Comparison of ENCODE assay signal across 10 mouse cellular contexts in genomic region chr7:45815323-45815983, GRCm38 (mm10). TPM values are rescaled to one million over a fixed set of nuclear protein-coding genes. Genes with fewer than 3 reads are reported as not detected.
DNase-seq lines count a peak whose midpoint lies in the region; ATAC-seq lines count a peak whose summit lies in the region.
"Had no signal": no experiment of that assay in that cellular context is flagged by ENCODE, and none has a peak within 500 bp of the region (broad histone marks: within the 10 kb centered on the region; RNA-seq: fewer than 3 reads in every experiment).

No protein-coding gene starts in this region.

- H3K4me2 ChIP-seq in heart, embryonic 11.5 days = no peak overlapping the region
- peak overlapping the region; percentile 54 for H3K4me2 ChIP-seq in forebrain, embryonic 12.5 days
- H3K4me2 ChIP-seq in liver, embryonic 13.5 days = peak overlapping the region; percentile 63

- no peaks in the 10 kb centered on the region for H3K9me3 ChIP-seq in heart, embryonic 11.5 days (replicated peaks; ENCODE audit: control insufficient read depth, low read length)
- no peaks in the 10 kb centered on the region for H3K9me3 ChIP-seq in forebrain, embryonic 12.5 days
- H3K9me3 ChIP-seq in liver, embryonic 13.5 days (replicated peaks) = no peaks in the 10 kb centered on the region

- H3K27me3 ChIP-seq in heart, embryonic 11.5 days (ENCODE audit: control insufficient read depth, insufficient read depth, low read length) = peaks cover 8% of the 10 kb centered on the region
- H3K27me3 ChIP-seq in forebrain, embryonic 12.5 days = peaks cover 16% of the 10 kb centered on the region
- 0 out of 2 replicates have a peak, but pooled peaks cover 14% of the 10 kb centered on the region for H3K27me3 ChIP-seq in liver, embryonic 13.5 days

- H3K27ac ChIP-seq in heart, embryonic 11.5 days (ENCODE audit: low read depth, low read length) = no peak overlapping the region
- H3K27ac ChIP-seq in forebrain, embryonic 12.5 days = peak overlapping the region; percentile 70
- no peak overlapping the region for H3K27ac ChIP-seq in liver, embryonic 13.5 days

- DNase-seq in heart, adult 11 months = peak; percentile 92
- DNase-seq in ES-CJ7 (ENCODE audit: low read depth, low spot score) = peak; percentile 42
- no peak for DNase-seq in liver, embryonic 13.5 days
- no peak for DNase-seq in yolk sac, embryonic 10.5 days (ENCODE audit: low spot score)
- DNase-seq: adrenal gland, postnatal 36 days; kidney, adult 2 months had no signal

- H3K4me1 ChIP-seq in heart, embryonic 11.5 days (ENCODE audit: control insufficient read depth, insufficient read depth, low read length) = peaks cover 22% of the 10 kb centered on the region
- H3K4me1 ChIP-seq in forebrain, embryonic 12.5 days = peaks cover 30% of the 10 kb centered on the region
- H3K4me1 ChIP-seq in liver, embryonic 13.5 days (replicated peaks) = peaks cover 35% of the 10 kb centered on the region

- ATAC-seq in heart, embryonic 11.5 days (replicated peaks; ENCODE audit: insufficient number of reproducible peaks, low FRiP score, low TSS enrichment) = no peak
- ATAC-seq in forebrain, embryonic 12.5 days (ENCODE audit: low FRiP score) = no peak
- no peak for ATAC-seq in liver, embryonic 13.5 days (ENCODE audit: low read depth)
- ATAC-seq in activated CD4-positive, CD25-positive, alpha-beta regulatory T cell, adult 4 months = no peak
- ATAC-seq in megakaryocyte progenitor cell, adult 5-6 weeks (replicated peaks; ENCODE audit: poor library complexity) = no peak

- H3K9ac ChIP-seq in heart, embryonic 11.5 days (ENCODE audit: low read depth, low read length) = no peak overlapping the region
- peak overlapping the region; percentile 22; the same call in 1 of the 2 replicates for H3K9ac ChIP-seq in forebrain, embryonic 12.5 days
- no peak overlapping the region for H3K9ac ChIP-seq in liver, embryonic 13.5 days

- H3K36me3 ChIP-seq in heart, embryonic 11.5 days (ENCODE audit: control insufficient read depth, insufficient read depth, low read length) = peaks cover 22% of the 10 kb centered on the region
- peaks cover 24% of the 10 kb centered on the region for H3K36me3 ChIP-seq in forebrain, embryonic 12.5 days (replicated peaks)
- peaks cover 25% of the 10 kb centered on the region for H3K36me3 ChIP-seq in liver, embryonic 13.5 days

- WGBS in heart, embryonic 11.5 days (ENCODE audit: insufficient replicate concordance) = 55% methylated on average over 10 of the region's 10 CpGs
- WGBS in forebrain, embryonic 12.5 days = 20% methylated on average over 10 of the region's 10 CpGs
- 72% methylated on average over 10 of the region's 10 CpGs for WGBS in liver, embryonic 13.5 days (ENCODE audit: insufficient replicate concordance)

- no peak overlapping the region for H3K4me3 ChIP-seq in heart, embryonic 11.5 days (ENCODE audit: low read depth, low read length)
- H3K4me3 ChIP-seq in forebrain, embryonic 12.5 days (replicated peaks) = peak overlapping the region; percentile 95
- peak overlapping the region; percentile 43; the same call in 1 of the 2 replicates for H3K4me3 ChIP-seq in liver, embryonic 13.5 days (replicated peaks)

RNA-seq across cellular contexts. Expression of gene Cyth2, which starts 1.1 kb away (rescaled TPM):
- polyA plus RNA-seq in heart, embryonic 11.5 days (2014; fragmentation: Nextera tagmentation; extraction: Ambion mirVana) = 89.7 and 104 TPM in 2 replicates
- polyA plus RNA-seq in forebrain, embryonic 12.5 days (2016; fragmentation: Nextera tagmentation; extraction: Ambion mirVana) = 275 and 276 TPM in 2 replicates
- polyA plus RNA-seq in liver, embryonic 13.5 days (2015; fragmentation: Nextera tagmentation; extraction: Ambion mirVana) = 36.1 and 36.6 TPM in 2 replicates
- 10 to 100 TPM; 13.0 to 14.4 TPM for polyA plus RNA-seq in activated CD4-positive, CD25-positive, alpha-beta regulatory T cell, adult 4 months (2017; shearing (Covaris generic))
- 17.9 and 26.3 TPM in 2 replicates for total RNA-seq in megakaryocyte progenitor cell, adult 5-6 weeks (2015)
- 32.4 and 34.5 TPM in 2 replicates for total RNA-seq in megakaryocyte progenitor cell, adult 5-6 weeks (2017)

RNA-seq across cellular contexts. Expression of gene Kcnj14, which starts 9.1 kb away (rescaled TPM):
- 0.39 and 1.0 TPM in 2 replicates for polyA plus RNA-seq in heart, embryonic 11.5 days (2014; fragmentation: Nextera tagmentation; extraction: Ambion mirVana)
- 0.73 and 0.95 TPM in 2 replicates for polyA plus RNA-seq in forebrain, embryonic 12.5 days (2016; fragmentation: Nextera tagmentation; extraction: Ambion mirVana)
- 0.12 and 0.23 TPM in 2 replicates for polyA plus RNA-seq in liver, embryonic 13.5 days (2015; fragmentation: Nextera tagmentation; extraction: Ambion mirVana)
- polyA plus RNA-seq in activated CD4-positive, CD25-positive, alpha-beta regulatory T cell, adult 4 months (2017; shearing (Covaris generic)) = not detected
- total RNA-seq in megakaryocyte progenitor cell, adult 5-6 weeks (2015) = 0.05 TPM in 2 replicates
- total RNA-seq in megakaryocyte progenitor cell, adult 5-6 weeks (2017) = not detected in 2 replicates

RNA-seq across cellular contexts. Expression of gene Grwd1, which starts 15.3 kb away (rescaled TPM):
- polyA plus RNA-seq in heart, embryonic 11.5 days (2014; fragmentation: Nextera tagmentation; extraction: Ambion mirVana) = 48.7 and 49.8 TPM in 2 replicates
- polyA plus RNA-seq in forebrain, embryonic 12.5 days (2016; fragmentation: Nextera tagmentation; extraction: Ambion mirVana) = 55.5 and 60.0 TPM in 2 replicates
- polyA plus RNA-seq in liver, embryonic 13.5 days (2015; fragmentation: Nextera tagmentation; extraction: Ambion mirVana) = 48.4 and 49.2 TPM in 2 replicates
- 10 to 100 TPM; 16.1 to 25.3 TPM for polyA plus RNA-seq in activated CD4-positive, CD25-positive, alpha-beta regulatory T cell, adult 4 months (2017; shearing (Covaris generic))
- 22.6 and 25.1 TPM in 2 replicates for total RNA-seq in megakaryocyte progenitor cell, adult 5-6 weeks (2015)
- total RNA-seq in megakaryocyte progenitor cell, adult 5-6 weeks (2017) = 24.2 and 26.9 TPM in 2 replicates

RNA-seq across cellular contexts. Expression of gene Sult2b1, which starts 31.0 kb away (rescaled TPM):
- polyA plus RNA-seq in heart, embryonic 11.5 days (2014; fragmentation: Nextera tagmentation; extraction: Ambion mirVana) = 0.27 and 0.33 TPM in 2 replicates
- polyA plus RNA-seq in forebrain, embryonic 12.5 days (2016; fragmentation: Nextera tagmentation; extraction: Ambion mirVana) = 1.5 and 1.9 TPM in 2 replicates
- 0.45 and 0.68 TPM in 2 replicates for polyA plus RNA-seq in liver, embryonic 13.5 days (2015; fragmentation: Nextera tagmentation; extraction: Ambion mirVana)
- 1 to 10 TPM; 2.5 to 6.6 TPM for polyA plus RNA-seq in activated CD4-positive, CD25-positive, alpha-beta regulatory T cell, adult 4 months (2017; shearing (Covaris generic))
- total RNA-seq in megakaryocyte progenitor cell, adult 5-6 weeks (2015) = 1.2 and 1.7 TPM in 2 replicates
- 1.9 and 6.4 TPM in 2 replicates for total RNA-seq in megakaryocyte progenitor cell, adult 5-6 weeks (2017)

RNA-seq across cellular contexts. Expression of gene Lmtk3, which starts 31.9 kb away (rescaled TPM):
- polyA plus RNA-seq in heart, embryonic 11.5 days (2014; fragmentation: Nextera tagmentation; extraction: Ambion mirVana) = 0.41 and 1.1 TPM in 2 replicates
- polyA plus RNA-seq in forebrain, embryonic 12.5 days (2016; fragmentation: Nextera tagmentation; extraction: Ambion mirVana) = 10.2 and 10.8 TPM in 2 replicates
- not detected in 2 replicates for polyA plus RNA-seq in liver, embryonic 13.5 days (2015; fragmentation: Nextera tagmentation; extraction: Ambion mirVana)
- not detected for polyA plus RNA-seq in activated CD4-positive, CD25-positive, alpha-beta regulatory T cell, adult 4 months (2017; shearing (Covaris generic))
- total RNA-seq in megakaryocyte progenitor cell, adult 5-6 weeks (2015) = 0.07 TPM in 2 replicates
- total RNA-seq in megakaryocyte progenitor cell, adult 5-6 weeks (2017) = not detected in 2 replicates

Comparison
In these comparisons a context has a peak if more than half of its experiments do, and no peak if none do; other contexts are left out.
1. DNase-seq: peak in heart, adult 11 months (single experiment) and ES-CJ7 (single experiment); none in liver, embryonic 13.5 days (single experiment) and yolk sac, embryonic 10.5 days (single experiment).